In the genomic region with DNA sequence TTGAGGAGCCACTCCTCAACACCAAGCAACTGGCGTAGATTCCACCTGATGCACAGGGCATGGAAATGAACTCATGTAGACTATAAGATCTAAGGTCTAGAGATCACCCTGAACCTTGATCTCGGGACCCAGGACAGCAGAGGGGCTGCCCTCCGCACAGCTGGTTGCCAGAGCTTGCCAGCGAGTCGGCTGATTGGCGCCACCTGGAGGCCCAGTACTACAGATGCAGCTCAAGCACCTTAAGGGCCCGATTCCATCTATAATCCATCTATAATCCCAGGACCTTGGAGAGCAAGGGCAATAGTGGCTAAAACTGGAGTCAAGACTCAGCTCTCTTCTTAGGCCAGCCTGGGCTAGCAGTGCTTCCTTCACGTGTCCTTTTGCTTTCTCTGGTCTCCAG, we compare ENCODE assay signal across 8 mouse cellular contexts. TPM values are rescaled to one million over a fixed set of nuclear protein-coding genes. Genes with fewer than 3 reads are reported as not detected.
DNase-seq lines count a peak whose midpoint lies in the region; ATAC-seq and TF ChIP-seq lines count a peak whose summit lies in the region.

No protein-coding gene starts in this region.

- H3K79me2 ChIP-seq in CH12.LX (replicated peaks; ENCODE audit: control insufficient read depth, extremely low read depth, insufficient read depth, poor library complexity, severe bottlenecking): no peaks in the 10 kb centered on the region
- no peaks in the 10 kb centered on the region for H3K79me2 ChIP-seq in heart, adult 2 months (replicated peaks; ENCODE audit: control insufficient read depth, insufficient read depth, low read length)

- intact Hi-C loops in heart, adult 2 months (cut with DNase I): loop anchor here (2.0 to 5.0 kb wide), 2 partner anchors 75 to 134 kb away; no protein-coding TSS in a partner anchor

- peaks cover 35% of the 10 kb centered on the region for H3K27me3 ChIP-seq in CH12.LX (replicated peaks)
- H3K27me3 ChIP-seq in heart, adult 2 months (ENCODE audit: control insufficient read depth, insufficient read depth, low read length): no peaks in the 10 kb centered on the region
- peaks cover 46% of the 10 kb centered on the region for H3K27me3 ChIP-seq in lung, embryonic 16.5 days (ENCODE audit: control insufficient read depth, insufficient read depth, low read depth, low read length)

- dilution Hi-C loops in CH12.LX (cut with MboI; ENCODE audit: extremely low pct_ligation_motif_present, extremely low pct_unique_long_range_greater_than_20kb, low sequenced_read_pairs): no loop called here

- no peak for TF ChIP-seq POLR2A in CH12.LX (IDR thresholded peaks at IDR 0.05; ENCODE audit: low read depth, low read length)
- no peak for TF ChIP-seq POLR2A in heart, adult 2 months (IDR thresholded peaks at IDR 0.05; ENCODE audit: insufficient read depth, low read depth, low read length)

- WGBS in heart, adult 2 months: 5% methylated on average over 8 of the region's 8 CpGs
- 1% methylated on average over 8 of the region's 8 CpGs for WGBS in lung, embryonic 16.5 days

- H3K27ac ChIP-seq in CH12.LX (ENCODE audit: insufficient read depth, low read depth): no peak overlapping the region
- H3K27ac ChIP-seq in heart, adult 2 months: no peak overlapping the region
- H3K27ac ChIP-seq in lung, embryonic 16.5 days (ENCODE audit: low read length): no peak overlapping the region

- peak; percentile 34 for ATAC-seq in lung, embryonic 16.5 days (ENCODE audit: low read depth)

- in situ Hi-C loops in CH12.LX (cut with MboI; ENCODE audit: low pct_ligation_motif_present, low pct_unique_long_range_greater_than_20kb, low sequenced_read_pairs): loop anchor here (5.0 kb wide), 1 partner anchor 114 kb away; no protein-coding TSS in a partner anchor

- TF ChIP-seq EP300 in CH12.LX (IDR thresholded peaks at IDR 0.05; ENCODE audit: low read length): no peak
- 0 out of 2 replicates have a peak, but pooled peaks have one; percentile 35 for TF ChIP-seq EP300 in heart, adult 2 months (IDR thresholded peaks at IDR 0.05; ENCODE audit: insufficient read depth, low read depth, low read length)

- H3K4me2 ChIP-seq in CH12.LX (ENCODE audit: insufficient read depth, low read depth, poor library complexity, severe bottlenecking): peak overlapping the region; percentile 6; the same call in 1 of the 2 replicates
- H3K4me2 ChIP-seq in lung, embryonic 16.5 days (ENCODE audit: low read depth, low read length): peak overlapping the region; percentile 69

- peak; percentile 44 to 95 for TF ChIP-seq CTCF in CH12.LX (conservative IDR thresholded peaks at IDR 0.05 in 1 of 2, IDR thresholded peaks at IDR 0.05 in 1 of 2; ENCODE audit: low read depth in 2 of 2, low read length in 2 of 2)
- peak; percentile 90 for TF ChIP-seq CTCF in heart, adult 2 months (IDR thresholded peaks at IDR 0.05)

- H3K36me3 ChIP-seq in CH12.LX (replicated peaks in 1 of 2; ENCODE audit: control insufficient read depth in 1 of 2, insufficient read depth in 1 of 2, low read length in 1 of 2): peaks cover 0 to 19% of the 10 kb centered on the region in 2 experiments
- H3K36me3 ChIP-seq in heart, adult 2 months (ENCODE audit: control insufficient read depth, insufficient read depth, low read length): no peaks in the 10 kb centered on the region
- H3K36me3 ChIP-seq in lung, embryonic 16.5 days (ENCODE audit: control insufficient read depth, insufficient read depth, low read length): no peaks in the 10 kb centered on the region

- DNase-seq in 3134 (ENCODE audit: extremely low read depth, insufficient read length, low spot score) (peak; percentile 41), CH12.LX (ENCODE audit: extremely low read depth) (peak; percentile 72)
- DNase-seq in cerebellum, postnatal 36 days: peak; percentile 40 to 56
- DNase-seq in heart, adult 2 months: peak; percentile 74 to 78
- peak; percentile 17 to 56 for DNase-seq in kidney, adult 8-10 months
- peak; percentile 84 for DNase-seq in retina, embryonic 14.5 days (ENCODE audit: low spot score)
- DNase-seq in urinary bladder, postnatal 14 days (ENCODE audit: low spot score): peak; percentile 76

- peak; percentile 90 for TF ChIP-seq RAD21 in CH12.LX (IDR thresholded peaks at IDR 0.05; ENCODE audit: low read depth, low read length)

- H3K9me3 ChIP-seq in CH12.LX (replicated peaks; ENCODE audit: low read length): no peaks in the 10 kb centered on the region
- no peaks in the 10 kb centered on the region for H3K9me3 ChIP-seq in lung, embryonic 16.5 days (ENCODE audit: control insufficient read depth, low read length)

- no peak overlapping the region for H3K9ac ChIP-seq in CH12.LX (ENCODE audit: insufficient read depth, low read depth)
- no peak overlapping the region for H3K9ac ChIP-seq in heart, adult 2 months (ENCODE audit: low read depth, low read length)
- no peak overlapping the region for H3K9ac ChIP-seq in lung, embryonic 16.5 days (ENCODE audit: low read length)

- H3K4me3 ChIP-seq in CH12.LX (replicated peaks in 1 of 3; ENCODE audit: low read depth in 2 of 3, low read length in 2 of 3, poor library complexity in 1 of 3): no peak overlapping the region
- H3K4me3 ChIP-seq in heart, adult 2 months: no peak overlapping the region
- H3K4me3 ChIP-seq in lung, embryonic 16.5 days (ENCODE audit: low read length): no peak overlapping the region

- peaks cover 6 to 17% of the 10 kb centered on the region in 2 experiments; a peak in 3 of 4 replicates for H3K4me1 ChIP-seq in CH12.LX (ENCODE audit: control insufficient read depth in 1 of 2, insufficient read depth in 2 of 2)
- peaks cover 1% of the 10 kb centered on the region for H3K4me1 ChIP-seq in heart, adult 2 months (ENCODE audit: control insufficient read depth, insufficient read depth, low read length)
- H3K4me1 ChIP-seq in lung, embryonic 16.5 days (replicated peaks; ENCODE audit: control insufficient read depth, insufficient read depth, low read length): peaks cover 14% of the 10 kb centered on the region; the same call in 1 of the 2 replicates

TF ChIP-seq in CH12.LX, 34 proteins besides CTCF, POLR2A, EP300 and RAD21:
- TF ChIP-seq TCF12 (IDR thresholded peaks at IDR 0.05; ENCODE audit: low read depth, low read length): peak; percentile 29; the same call in 1 of the 2 replicates
- TF ChIP-seq ZC3H11A (IDR thresholded peaks at IDR 0.05; ENCODE audit: low read depth, low read length): peak; percentile 71
- no peak for TF ChIP-seq USF2 (conservative IDR thresholded peaks at IDR 0.05; ENCODE audit: low read depth, low read length)
- TF ChIP-seq SMC3 (IDR thresholded peaks at IDR 0.05; ENCODE audit: low read depth, low read length): peak; percentile 95

RNA-seq across cellular contexts. Expression of gene Lgr6, which starts 0.9 kb away (rescaled TPM):
- total RNA-seq in CH12.LX (2012; rRNA removed) (0.17 and 0.38 TPM in 2 replicates), CH12.LX (2014; rRNA removed) (0.07 TPM in 1 of 2 replicates, not detected in the other)
- 0.16 TPM in 2 replicates for polyA plus RNA-seq in CH12.LX (2012; ENCODE audit: insufficient read length, low read depth)
- 10 to 100 TPM; 12.2 to 14.4 TPM for total RNA-seq in heart, adult 2 months (2021)
- polyA plus RNA-seq in heart, adult 2 months (2012; rRNA removed): 12.6 and 21.5 TPM in 2 replicates
- polyA plus RNA-seq in lung, embryonic 16.5 days (2015; fragmentation: Nextera tagmentation; extraction: Ambion mirVana): 9.2 and 9.9 TPM in 2 replicates

RNA-seq across cellular contexts. Expression of gene Ptpn7, which starts 26.5 kb away (rescaled TPM):
- total RNA-seq in CH12.LX (2012; rRNA removed) (61.4 and 69.7 TPM in 2 replicates), CH12.LX (2014; rRNA removed) (77.5 and 81.9 TPM in 2 replicates)
- polyA plus RNA-seq in CH12.LX (2012; ENCODE audit: insufficient read length, low read depth): 78.7 and 81.9 TPM in 2 replicates
- total RNA-seq in heart, adult 2 months (2021): under 1 TPM; 0.73 to 0.82 TPM
- 0.82 and 1.4 TPM in 2 replicates for polyA plus RNA-seq in heart, adult 2 months (2012; rRNA removed)
- polyA plus RNA-seq in lung, embryonic 16.5 days (2015; fragmentation: Nextera tagmentation; extraction: Ambion mirVana): 4.4 and 6.1 TPM in 2 replicates

RNA-seq across cellular contexts. Expression of gene Arl8a, which starts 40.7 kb away (rescaled TPM):
- total RNA-seq in CH12.LX (2012; rRNA removed) (8.5 and 10.9 TPM in 2 replicates), CH12.LX (2014; rRNA removed) (4.2 and 4.7 TPM in 2 replicates)
- polyA plus RNA-seq in CH12.LX (2012; ENCODE audit: insufficient read length, low read depth): 42.1 and 52.7 TPM in 2 replicates
- total RNA-seq in heart, adult 2 months (2021): 10 to 100 TPM; 20.1 to 21.0 TPM
- 30.5 and 32.5 TPM in 2 replicates for polyA plus RNA-seq in heart, adult 2 months (2012; rRNA removed)
- polyA plus RNA-seq in lung, embryonic 16.5 days (2015; fragmentation: Nextera tagmentation; extraction: Ambion mirVana): 37.4 and 42.9 TPM in 2 replicates

Comparison
In these comparisons a context has a peak if more than half of its experiments do, and no peak if none do; other contexts are left out.
1. RNA of gene Ptpn7, which starts 26.5 kb away (polyA plus RNA-seq): 78.7 to 81.9 TPM in CH12.LX; 4.4 to 6.1 TPM in lung, embryonic 16.5 days and 0.82 to 1.4 TPM in heart, adult 2 months; every median in the first group is over 10 times any median in the second.
2. Peak in every context shown above with its lines, with median percentiles within 50 percentile points of each other: DNase-seq.